Mouse (Mus musculus): ENCODE data around the gene Slit2.

- TF ChIP-seq USF1 (IDR thresholded peaks at IDR 0.05; ENCODE audit: low read depth): no peak
- no peak for TF ChIP-seq CTCF (IDR thresholded peaks at IDR 0.05; ENCODE audit: control insufficient read depth, insufficient read depth, insufficient read length)
- no peak for TF ChIP-seq MYOG (IDR thresholded peaks at IDR 0.05; ENCODE audit: control insufficient read depth, extremely low read depth, insufficient read length)
Observed at GRCm38 (mm10) chr5:48234728-48235127, 251.8 kb downstream of the Slit2 start.

All from C2C12 (cell line).